Mouse (Mus musculus) stomach, embryonic 16.5 days (tissue): ENCODE data around the gene Efnb1. TPM values are rescaled to one million over a fixed set of nuclear protein-coding genes. Genes with fewer than 3 reads are reported as not detected.
"Not testable (repeated sequence)": the region's sequence is repeated elsewhere in the genome, so short reads cannot be mapped to it uniquely, and the experiment has no call there.

Experiments
- ATAC-seq: fragments of 200-750 bp; cut with Nextera tagmentation; 2 replicates; pipeline ENCODE4 v1.8.0; 2017; ENCODE audit warnings: moderate number of reproducible peaks, moderate TSS enrichment; ENCODE audit not compliant: insufficient read depth, low FRiP score
- H3K27ac ChIP-seq: fragments of 300-500 bp; sonication (generic); 2 replicates; pipeline ENCODE4 v1.5.1; 2014; ENCODE audit warnings: low read length
- H3K27me3 ChIP-seq: fragments of 300-500 bp; sonication (generic); 2 replicates; pipeline ENCODE4 v1.6.1; 2014; ENCODE audit warnings: low read length, control low read depth, mixed read lengths; ENCODE audit not compliant: control insufficient read depth, insufficient read depth
- H3K36me3 ChIP-seq: fragments of 300-500 bp; sonication (generic); 2 replicates; pipeline ENCODE4 v1.6.1; 2014; ENCODE audit warnings: low read length; ENCODE audit not compliant: control insufficient read depth, insufficient read depth
- H3K4me1 ChIP-seq: fragments of 300-500 bp; sonication (generic); 2 replicates; pipeline ENCODE4 v1.6.1; 2014; ENCODE audit warnings: low read length, control low read depth, mixed read lengths; ENCODE audit not compliant: control insufficient read depth, insufficient read depth
- H3K4me2 ChIP-seq: fragments of 300-500 bp; sonication (generic); 2 replicates; pipeline ENCODE4 v1.6.1; 2014; ENCODE audit warnings: low read depth, low read length, mixed read lengths
- H3K4me3 ChIP-seq: fragments of 300-500 bp; sonication (generic); replicated peaks from 2 replicates; pipeline ENCODE4 v1.5.1; 2014; ENCODE audit warnings: mild to moderate bottlenecking, low read length
- H3K9ac ChIP-seq: fragments of 300-500 bp; sonication (generic); 2 replicates; pipeline ENCODE4 v1.6.1; 2014; ENCODE audit warnings: low read length
- H3K9me3 ChIP-seq: fragments of 300-500 bp; sonication (generic); replicated peaks from 2 replicates; pipeline ENCODE4 v1.6.1; 2016; ENCODE audit warnings: low read length, control low read depth; ENCODE audit not compliant: control insufficient read depth
- WGBS: fragments of 180-500 bp; shearing (Covaris S2); extraction: QIAGEN DNeasy Blood & Tissue Kit; methylation state at CpG from one replicate; pipeline ENCODE4 v1.1.7; 2014; 5-methylcytosine and 5-hydroxymethylcytosine counted together
- polyA plus RNA-seq: library from polyadenylated mRNA; unstranded; fragments of >200 nt; fragmentation: Nextera tagmentation; extraction: Ambion mirVana; gene quantifications from 2 replicates; pipeline ENCODE4 v1.2.1, GENCODE M21; 2015

Efnb1 gene
- 15.6 and 18.9 TPM in 2 replicates for polyA plus RNA-seq

GRCm38 (mm10) chrX:99135523-99136258, at the start of gene Efnb1:
Gene Efnb1, plus strand, starts transcription at chrX:99136130.
- 22% methylated on average over 35 of the region's 35 CpGs for WGBS
- Histone ChIP-seq H3K4me3 (peak within 1 kb of the TSS; percentile 67), H3K4me2 (peak within 1 kb of the TSS; percentile 62), H3K9ac (peak within 1 kb of the TSS; percentile 87), H3K4me1 (peaks cover 11% of the 10 kb centered on the region; the same call in 1 of the 2 replicates), H3K9me3 (no peaks in the 10 kb centered on the region), H3K27ac (peak within 1 kb of the TSS; percentile 87), H3K27me3 (no peaks in the 10 kb centered on the region; the same call in none of the 2 replicates), H3K36me3 (no peaks in the 10 kb centered on the region)
- peak; percentile 90 for ATAC-seq

- Histone ChIP-seq H3K4me1 (no peaks in the 10 kb centered on the region), H3K36me3 (no peaks in the 10 kb centered on the region), H3K4me2 (no peak overlapping the region), H3K9ac (no peak overlapping the region), H3K27ac (no peak overlapping the region), H3K27me3 (peaks cover 21% of the 10 kb centered on the region), H3K4me3 (no peak overlapping the region), H3K9me3 (no peaks in the 10 kb centered on the region)
- ATAC-seq: no peak
- WGBS: 63% methylated on average over 2 of the region's 2 CpGs
Measured at GRCm38 (mm10) chrX:99092704-99093103, 43.2 kb upstream of the Efnb1 start.

- H3K9ac ChIP-seq, H3K9me3 ChIP-seq, H3K4me2 ChIP-seq, H3K4me3 ChIP-seq, H3K27ac ChIP-seq, H3K27me3 ChIP-seq, H3K4me1 ChIP-seq, H3K36me3 ChIP-seq: not testable (repeated sequence)
- WGBS: 63% methylated on average over 4 of the region's 10 CpGs
- peak; percentile 50; the same call in 1 of the 2 replicates for ATAC-seq
Measured at GRCm38 (mm10) chrX:99111088-99111724, 24.7 kb upstream of the Efnb1 start.

GRCm38 (mm10) chrX:99119510-99119909, 16.4 kb upstream of the Efnb1 start:
- no peaks in the 10 kb centered on the region; the same call in 1 of the 2 replicates for H3K27me3 ChIP-seq
- H3K27ac ChIP-seq: no peak overlapping the region
- WGBS: 86% methylated on average over 5 of the region's 5 CpGs
- no peak for ATAC-seq
- no peaks in the 10 kb centered on the region for H3K4me1 ChIP-seq
- no peaks in the 10 kb centered on the region for H3K9me3 ChIP-seq
- H3K36me3 ChIP-seq: no peaks in the 10 kb centered on the region
- no peak overlapping the region for H3K9ac ChIP-seq
- H3K4me2 ChIP-seq: no peak overlapping the region
- no peak overlapping the region for H3K4me3 ChIP-seq

GRCm38 (mm10) chrX:99130059-99130458, 5.9 kb upstream of the Efnb1 start:
- no peaks in the 10 kb centered on the region for H3K36me3 ChIP-seq
- H3K27me3 ChIP-seq: peaks cover 3% of the 10 kb centered on the region
- no peaks in the 10 kb centered on the region for H3K9me3 ChIP-seq
- no peak overlapping the region for H3K4me3 ChIP-seq
- no peak overlapping the region for H3K4me2 ChIP-seq
- no peak for ATAC-seq
- H3K9ac ChIP-seq: no peak overlapping the region
- 25% methylated on average over 3 of the region's 3 CpGs for WGBS
- no peak overlapping the region for H3K27ac ChIP-seq
- H3K4me1 ChIP-seq: no peaks in the 10 kb centered on the region

- no peaks in the 10 kb centered on the region for H3K4me1 ChIP-seq
- WGBS: 75% methylated on average over 6 of the region's 6 CpGs
- no peak overlapping the region for H3K4me3 ChIP-seq
- no peaks in the 10 kb centered on the region for H3K9me3 ChIP-seq
- no peaks in the 10 kb centered on the region for H3K36me3 ChIP-seq
- H3K27ac ChIP-seq: no peak overlapping the region
- H3K9ac ChIP-seq: no peak overlapping the region
- no peak for ATAC-seq
- H3K4me2 ChIP-seq: no peak overlapping the region
- H3K27me3 ChIP-seq: no peaks in the 10 kb centered on the region; the same call in none of the 2 replicates
Measured at GRCm38 (mm10) chrX:99132573-99132972, 3.4 kb upstream of the Efnb1 start.

- peak overlapping the region; percentile 64 for H3K9ac ChIP-seq
- no peaks in the 10 kb centered on the region for H3K9me3 ChIP-seq
- no peaks in the 10 kb centered on the region; the same call in none of the 2 replicates for H3K27me3 ChIP-seq
- 15% methylated on average over 14 of the region's 14 CpGs for WGBS
- H3K27ac ChIP-seq: peak overlapping the region; percentile 86
- H3K36me3 ChIP-seq: no peaks in the 10 kb centered on the region
- peak; percentile 23; the same call in 1 of the 2 replicates for ATAC-seq
- H3K4me2 ChIP-seq: peak overlapping the region; percentile 62
- H3K4me3 ChIP-seq: peak overlapping the region; percentile 40
- H3K4me1 ChIP-seq: peaks cover 3% of the 10 kb centered on the region; the same call in 1 of the 2 replicates
Measured at GRCm38 (mm10) chrX:99134891-99135290, 1.0 kb upstream of the Efnb1 start.

GRCm38 (mm10) chrX:99136431-99136966, 569 bp downstream of the Efnb1 start:
- H3K27me3 ChIP-seq: no peaks in the 10 kb centered on the region; the same call in none of the 2 replicates
- no peaks in the 10 kb centered on the region for H3K36me3 ChIP-seq
- H3K4me2 ChIP-seq: peak overlapping the region; percentile 54
- peak overlapping the region; percentile 67 for H3K4me3 ChIP-seq
- H3K27ac ChIP-seq: peak overlapping the region; percentile 87
- H3K9ac ChIP-seq: peak overlapping the region; percentile 87
- ATAC-seq: no peak
- H3K9me3 ChIP-seq: no peaks in the 10 kb centered on the region
- peaks cover 16% of the 10 kb centered on the region; the same call in 1 of the 2 replicates for H3K4me1 ChIP-seq
- 26% methylated on average over 52 of the region's 53 CpGs for WGBS
